In genomic region chrX:140588534-140588933, GRCm38 (mm10) we compare ENCODE assay signal across 29 mouse cellular contexts.
"Had no signal": no experiment of that assay in that cellular context is flagged by ENCODE, and none has a peak within 500 bp of the region (broad histone marks: within the 10 kb centered on the region; RNA-seq: fewer than 3 reads in every experiment).

No protein-coding gene starts in this region.

- H3K4me3 ChIP-seq: heart, embryonic 12.5 days; heart, embryonic 13.5 days; heart, embryonic 15.5 days; hindbrain, embryonic 10.5 days; hindbrain, embryonic 12.5 days; hindbrain, embryonic 13.5 days; hindbrain, embryonic 15.5 days; intestine, embryonic 15.5 days; kidney, embryonic 15.5 days; layer of hippocampus, adult 2 months; left cerebral cortex, adult 2 months had no signal

- DNase-seq: heart, postnatal 10 days; heart, postnatal 36 days; heart, postnatal 4 days; kidney, adult 11 months; kidney, adult 18-20 months; kidney, adult 2 months; kidney, adult 8-10 months; kidney, adult 9 months; kidney, postnatal 10 days; kidney, postnatal 14 days; kidney, postnatal 25 days; kidney, postnatal 36 days; kidney, postnatal 4 days; layer of hippocampus, adult 9-11 months; layer of hippocampus, postnatal 36 days had no signal

- H3K27ac ChIP-seq: heart, embryonic 13.5 days; heart, embryonic 15.5 days; hindbrain, embryonic 10.5 days; hindbrain, embryonic 12.5 days; hindbrain, embryonic 13.5 days; hindbrain, embryonic 14.5 days; hindbrain, embryonic 15.5 days; hindbrain, postnatal 0 days; intestine, embryonic 15.5 days; kidney, embryonic 15.5 days; kidney, postnatal 0 days; layer of hippocampus, adult 2 months; left cerebral cortex, adult 2 months had no signal
